7 mouse cellular contexts compared by ENCODE assay signal in genomic region chr9:77544354-77545067, GRCm38 (mm10). TPM values are rescaled to one million over a fixed set of nuclear protein-coding genes. Genes with fewer than 3 reads are reported as not detected.
A peak's percentile ranks its signal among the peaks of the same experiment; 100 is the strongest.
DNase-seq lines count a peak whose midpoint lies in the region; ATAC-seq and TF ChIP-seq lines count a peak whose summit lies in the region.

Lrrc1 (minus strand) TSS chr9:77544870.

- peak; percentile 91 for DNase-seq in adrenal gland, postnatal 25 days
- peak; percentile 90 to 92 for DNase-seq in heart, adult 18-20 months
- DNase-seq in kidney, adult 2 months, result peak; percentile 91
- DNase-seq in spleen, postnatal 14 days (ENCODE audit: low spot score in 2 of 2), result peak; percentile 64 to 68

- TF ChIP-seq POLR2A in kidney, adult 2 months (IDR thresholded peaks at IDR 0.05; ENCODE audit: low read depth, low read length), result peak; percentile 58

- 0 out of 2 replicates have a peak, but pooled peaks cover 5% of the 10 kb centered on the region for H3K4me1 ChIP-seq in embryonic facial prominence, embryonic 12.5 days
- peaks cover 17% of the 10 kb centered on the region; the same call in 1 of the 2 replicates for H3K4me1 ChIP-seq in kidney, adult 2 months (ENCODE audit: control insufficient read depth, insufficient read depth, low read length)
- peaks cover 23% of the 10 kb centered on the region; the same call in 1 of the 2 replicates for H3K4me1 ChIP-seq in limb, embryonic 12.5 days (replicated peaks)
- peaks cover 18% of the 10 kb centered on the region for H3K4me1 ChIP-seq in midbrain, embryonic 15.5 days

- peak within 1 kb of the TSS; percentile 83 for H3K27ac ChIP-seq in embryonic facial prominence, embryonic 12.5 days
- H3K27ac ChIP-seq in kidney, adult 2 months (ENCODE audit: insufficient read depth, low read depth, low read length), result peak within 1 kb of the TSS; percentile 61
- peak within 1 kb of the TSS; percentile 76 for H3K27ac ChIP-seq in limb, embryonic 12.5 days
- H3K27ac ChIP-seq in midbrain, embryonic 15.5 days, result peak within 1 kb of the TSS; percentile 80

- under 1% methylated on average over 88 of the region's 88 CpGs for WGBS in embryonic facial prominence, embryonic 12.5 days
- under 1% methylated on average over 79 of the region's 88 CpGs for WGBS in kidney, adult 2 months
- WGBS in limb, embryonic 12.5 days, result under 1% methylated on average over 88 of the region's 88 CpGs
- WGBS in midbrain, embryonic 15.5 days, result under 1% methylated on average over 76 of the region's 88 CpGs

- TF ChIP-seq CTCF in kidney, adult 2 months (conservative IDR thresholded peaks at IDR 0.05; ENCODE audit: insufficient read depth, insufficient read length, low read depth, low read length), result no peak

- H3K4me3 ChIP-seq in embryonic facial prominence, embryonic 12.5 days, result peak within 1 kb of the TSS; percentile 75
- peak within 1 kb of the TSS; percentile 90 for H3K4me3 ChIP-seq in kidney, adult 2 months (ENCODE audit: insufficient read depth, low read depth, low read length)
- H3K4me3 ChIP-seq in limb, embryonic 12.5 days (replicated peaks), result peak within 1 kb of the TSS; percentile 77
- peak within 1 kb of the TSS; percentile 95 for H3K4me3 ChIP-seq in midbrain, embryonic 15.5 days

- H3K27me3 ChIP-seq in embryonic facial prominence, embryonic 12.5 days, result no peaks in the 10 kb centered on the region
- no peaks in the 10 kb centered on the region for H3K27me3 ChIP-seq in kidney, adult 2 months (replicated peaks; ENCODE audit: control insufficient read depth, insufficient read depth, low read length)
- no peaks in the 10 kb centered on the region for H3K27me3 ChIP-seq in limb, embryonic 12.5 days
- H3K27me3 ChIP-seq in midbrain, embryonic 15.5 days (replicated peaks), result 0 out of 2 replicates have a peak, but pooled peaks cover 3% of the 10 kb centered on the region

- no peaks in the 10 kb centered on the region for H3K36me3 ChIP-seq in embryonic facial prominence, embryonic 12.5 days
- no peaks in the 10 kb centered on the region for H3K36me3 ChIP-seq in kidney, adult 2 months (ENCODE audit: control insufficient read depth, insufficient read depth, low read length)
- H3K36me3 ChIP-seq in limb, embryonic 12.5 days, result no peaks in the 10 kb centered on the region
- H3K36me3 ChIP-seq in midbrain, embryonic 15.5 days (replicated peaks), result no peaks in the 10 kb centered on the region

- ATAC-seq in embryonic facial prominence, embryonic 12.5 days (ENCODE audit: insufficient number of reproducible peaks, insufficient read depth, low FRiP score, low TSS enrichment), result peak; percentile 85
- peak; percentile 88 for ATAC-seq in limb, embryonic 12.5 days (ENCODE audit: insufficient number of reproducible peaks, insufficient read depth, low FRiP score, low TSS enrichment, low read depth)
- peak; percentile 93 for ATAC-seq in midbrain, embryonic 15.5 days (replicated peaks)

- peak within 1 kb of the TSS; percentile 95 for H3K4me2 ChIP-seq in embryonic facial prominence, embryonic 12.5 days (replicated peaks)
- peak within 1 kb of the TSS; percentile 97 for H3K4me2 ChIP-seq in limb, embryonic 12.5 days
- peak within 1 kb of the TSS; percentile 97 for H3K4me2 ChIP-seq in midbrain, embryonic 15.5 days

- H3K9me3 ChIP-seq in embryonic facial prominence, embryonic 12.5 days, result no peaks in the 10 kb centered on the region
- H3K9me3 ChIP-seq in limb, embryonic 12.5 days, result no peaks in the 10 kb centered on the region
- H3K9me3 ChIP-seq in midbrain, embryonic 15.5 days, result no peaks in the 10 kb centered on the region

- H3K9ac ChIP-seq in embryonic facial prominence, embryonic 12.5 days, result peak within 1 kb of the TSS; percentile 79
- peak within 1 kb of the TSS; percentile 79 for H3K9ac ChIP-seq in limb, embryonic 12.5 days (replicated peaks)
- H3K9ac ChIP-seq in midbrain, embryonic 15.5 days, result peak within 1 kb of the TSS; percentile 69

RNA-seq across cellular contexts. Expression of gene Lrrc1, which starts in this region (rescaled TPM):
- 12.8 and 15.4 TPM in 2 replicates for total RNA-seq in adrenal gland, postnatal 25 days (2021)
- 15.2 and 16.0 TPM in 2 replicates for polyA plus RNA-seq in embryonic facial prominence, embryonic 12.5 days (2016; fragmentation: Nextera tagmentation; extraction: Ambion mirVana)
- 10 to 100 TPM; 14.3 to 16.9 TPM for total RNA-seq in heart, adult 18-20 months (2021)
- 34.0 and 40.7 TPM in 2 replicates for polyA plus RNA-seq in kidney, adult 2 months (2012; rRNA removed)
- polyA plus RNA-seq in limb, embryonic 12.5 days (2016; fragmentation: Nextera tagmentation; extraction: Ambion mirVana), result 11.4 and 13.2 TPM in 2 replicates
- 5.2 and 6.6 TPM in 2 replicates for polyA plus RNA-seq in midbrain, embryonic 15.5 days (2015; fragmentation: Nextera tagmentation; extraction: Ambion mirVana)

Comparison
In these comparisons a context has a peak if more than half of its experiments do, and no peak if none do; other contexts are left out.
1. Peak in every context shown above with its lines: DNase-seq, ATAC-seq, H3K4me3 ChIP-seq and H3K27ac ChIP-seq.